14 mouse cellular contexts compared by ENCODE assay signal in genomic region chr4:81333628-81333991, GRCm38 (mm10).
DNase-seq lines count a peak whose midpoint lies in the region; ATAC-seq lines count a peak whose summit lies in the region.
"Had no signal": no experiment of that assay in that cellular context is flagged by ENCODE, and none has a peak within 500 bp of the region (broad histone marks: within the 10 kb centered on the region; RNA-seq: fewer than 3 reads in every experiment).

No protein-coding gene starts in this region.

- no peak overlapping the region for H3K9ac ChIP-seq in heart, embryonic 16.5 days (ENCODE audit: low read length)
- H3K9ac ChIP-seq in midbrain, embryonic 14.5 days (replicated peaks; ENCODE audit: low read length), result no peak overlapping the region
- H3K9ac ChIP-seq in midbrain, embryonic 16.5 days (ENCODE audit: low read depth, low read length), result no peak overlapping the region
- H3K9ac ChIP-seq in forebrain, embryonic 16.5 days (replicated peaks; ENCODE audit: low read depth, low read length), result no peak overlapping the region
- no peak overlapping the region for H3K9ac ChIP-seq in neural tube, embryonic 14.5 days (replicated peaks; ENCODE audit: low read depth, low read length)

- H3K4me1 ChIP-seq in heart, embryonic 16.5 days (ENCODE audit: control insufficient read depth, insufficient read depth, low read length), result no peaks in the 10 kb centered on the region
- peaks cover 18% of the 10 kb centered on the region; the same call in 1 of the 2 replicates for H3K4me1 ChIP-seq in midbrain, embryonic 14.5 days (ENCODE audit: control insufficient read depth, insufficient read depth, low read length)
- peaks cover 13% of the 10 kb centered on the region for H3K4me1 ChIP-seq in midbrain, embryonic 16.5 days (ENCODE audit: control insufficient read depth, insufficient read depth, low read length)
- H3K4me1 ChIP-seq in forebrain, embryonic 16.5 days (replicated peaks; ENCODE audit: control insufficient read depth, insufficient read depth, low read length), result peaks cover 14% of the 10 kb centered on the region
- no peaks in the 10 kb centered on the region; the same call in 1 of the 2 replicates for H3K4me1 ChIP-seq in neural tube, embryonic 14.5 days (ENCODE audit: control insufficient read depth, insufficient read depth, low read length)

- 83% methylated on average over 2 of the region's 2 CpGs for WGBS in heart, embryonic 16.5 days
- WGBS in midbrain, embryonic 14.5 days, result 55% methylated on average over 2 of the region's 2 CpGs
- 57% methylated on average over 2 of the region's 2 CpGs for WGBS in midbrain, embryonic 16.5 days
- 63% methylated on average over 2 of the region's 2 CpGs for WGBS in forebrain, embryonic 16.5 days
- WGBS in neural tube, embryonic 14.5 days, result 75% methylated on average over 2 of the region's 2 CpGs

- no peaks in the 10 kb centered on the region for H3K9me3 ChIP-seq in heart, embryonic 16.5 days (replicated peaks; ENCODE audit: control insufficient read depth, low read length)
- no peaks in the 10 kb centered on the region for H3K9me3 ChIP-seq in midbrain, embryonic 14.5 days (ENCODE audit: control insufficient read depth, low read length)
- H3K9me3 ChIP-seq in midbrain, embryonic 16.5 days (replicated peaks; ENCODE audit: control insufficient read depth, low read length, poor library complexity, severe bottlenecking), result no peaks in the 10 kb centered on the region
- no peaks in the 10 kb centered on the region for H3K9me3 ChIP-seq in forebrain, embryonic 16.5 days (ENCODE audit: control insufficient read depth, low read length)
- H3K9me3 ChIP-seq in neural tube, embryonic 14.5 days (ENCODE audit: control insufficient read depth, low read length), result no peaks in the 10 kb centered on the region

- H3K4me2 ChIP-seq in heart, embryonic 16.5 days (ENCODE audit: low read depth, low read length), result no peak overlapping the region
- no peak overlapping the region for H3K4me2 ChIP-seq in midbrain, embryonic 14.5 days (ENCODE audit: low read length)
- no peak overlapping the region for H3K4me2 ChIP-seq in midbrain, embryonic 16.5 days (ENCODE audit: low read length)
- no peak overlapping the region for H3K4me2 ChIP-seq in forebrain, embryonic 16.5 days (ENCODE audit: low read length)
- no peak overlapping the region for H3K4me2 ChIP-seq in neural tube, embryonic 14.5 days (ENCODE audit: low read depth, low read length)

- H3K36me3 ChIP-seq in heart, embryonic 16.5 days (ENCODE audit: control insufficient read depth, insufficient read depth), result peaks cover 12% of the 10 kb centered on the region; the same call in 1 of the 2 replicates
- no peaks in the 10 kb centered on the region for H3K36me3 ChIP-seq in midbrain, embryonic 14.5 days (ENCODE audit: control insufficient read depth, insufficient read depth, low read length)
- no peaks in the 10 kb centered on the region for H3K36me3 ChIP-seq in midbrain, embryonic 16.5 days (ENCODE audit: control insufficient read depth, insufficient read depth, low read length)
- H3K36me3 ChIP-seq in forebrain, embryonic 16.5 days (ENCODE audit: control insufficient read depth, insufficient read depth), result no peaks in the 10 kb centered on the region
- no peaks in the 10 kb centered on the region for H3K36me3 ChIP-seq in neural tube, embryonic 14.5 days (ENCODE audit: control insufficient read depth, insufficient read depth, low read length)

- no peaks in the 10 kb centered on the region for H3K27me3 ChIP-seq in heart, embryonic 16.5 days (ENCODE audit: control insufficient read depth, insufficient read depth, low read length)
- no peaks in the 10 kb centered on the region for H3K27me3 ChIP-seq in midbrain, embryonic 14.5 days (ENCODE audit: control insufficient read depth, insufficient read depth, low read length)
- H3K27me3 ChIP-seq in midbrain, embryonic 16.5 days (ENCODE audit: control insufficient read depth, insufficient read depth, low read depth, low read length), result no peaks in the 10 kb centered on the region
- no peaks in the 10 kb centered on the region for H3K27me3 ChIP-seq in forebrain, embryonic 16.5 days (replicated peaks; ENCODE audit: control insufficient read depth, insufficient read depth, low read length)
- no peaks in the 10 kb centered on the region for H3K27me3 ChIP-seq in neural tube, embryonic 14.5 days (ENCODE audit: control insufficient read depth, insufficient read depth, low read length)

- ATAC-seq in heart, embryonic 16.5 days (replicated peaks; ENCODE audit: extremely low read depth, insufficient read depth, low FRiP score), result no peak
- ATAC-seq in midbrain, embryonic 14.5 days (ENCODE audit: low FRiP score, low TSS enrichment), result 0 out of 2 replicates have a peak, but pooled peaks have one; percentile 7
- no peak; the same call in 1 of the 2 replicates for ATAC-seq in midbrain, embryonic 16.5 days
- no peak; the same call in 1 of the 2 replicates for ATAC-seq in forebrain, embryonic 16.5 days
- ATAC-seq in neural tube, embryonic 14.5 days (ENCODE audit: low read depth), result peak; percentile 18; the same call in 1 of the 2 replicates
- ATAC-seq in erythroblast, adult 5-6 weeks (replicated peaks; ENCODE audit: low FRiP score, poor library complexity, severe bottlenecking), result no peak

- no peak overlapping the region for H3K4me3 ChIP-seq in heart, embryonic 16.5 days (ENCODE audit: low read length)
- H3K4me3 ChIP-seq in midbrain, embryonic 14.5 days (replicated peaks; ENCODE audit: low read depth, low read length), result no peak overlapping the region
- no peak overlapping the region for H3K4me3 ChIP-seq in midbrain, embryonic 16.5 days (ENCODE audit: low read depth, low read length)
- H3K4me3 ChIP-seq in forebrain, embryonic 16.5 days (replicated peaks; ENCODE audit: low read length), result no peak overlapping the region
- H3K4me3 ChIP-seq in neural tube, embryonic 14.5 days (ENCODE audit: low read depth, low read length), result no peak overlapping the region
- H3K4me3 ChIP-seq: heart, adult 2 months had no signal

- DNase-seq in heart, adult 9 months (ENCODE audit: low spot score in 2 of 2), result no peak
- DNase-seq in midbrain, embryonic 14.5 days, result no peak
- DNase-seq in gastrocnemius, postnatal 25 days, result no peak
- DNase-seq: B cell, adult 2 months; cerebellum, postnatal 14 days; heart, adult 2 months; heart, postnatal 36 days; lung, postnatal 36 days had no signal

- peak overlapping the region; percentile 23; the same call in 1 of the 2 replicates for H3K27ac ChIP-seq in heart, embryonic 16.5 days (ENCODE audit: low read length)
- peak overlapping the region; percentile 68 for H3K27ac ChIP-seq in midbrain, embryonic 14.5 days (replicated peaks; ENCODE audit: low read depth, low read length)
- H3K27ac ChIP-seq in midbrain, embryonic 16.5 days (ENCODE audit: low read length), result no peak overlapping the region; the same call in 1 of the 2 replicates
- H3K27ac ChIP-seq in forebrain, embryonic 16.5 days (ENCODE audit: low read length), result peak overlapping the region; percentile 57
- H3K27ac ChIP-seq in neural tube, embryonic 14.5 days (ENCODE audit: low read depth, low read length), result peak overlapping the region; percentile 52; the same call in 1 of the 2 replicates
- H3K27ac ChIP-seq: heart, adult 2 months; kidney, postnatal 0 days had no signal

Comparison
In these comparisons a context has a peak if more than half of its experiments do, and no peak if none do; other contexts are left out.
1. ATAC-seq: peak in midbrain, embryonic 14.5 days (single experiment) and neural tube, embryonic 14.5 days (single experiment); none in heart, embryonic 16.5 days (single experiment), midbrain, embryonic 16.5 days (single experiment), forebrain, embryonic 16.5 days (single experiment) and erythroblast, adult 5-6 weeks (single experiment).